Mouse (Mus musculus): ENCODE results near the gene Cyb5r2. TPM values are rescaled to one million over a fixed set of nuclear protein-coding genes. Genes with fewer than 3 reads are reported as not detected.

Gene Cyb5r2
- total RNA-seq, 2 experiments from 2014 or later: not detected

GRCm38 (mm10) chr7:107727538-107727937 is 30.3 kb downstream of the Cyb5r2 start:
- no peak for DNase-seq (ENCODE audit: low spot score in 2 of 2)

- no peak for DNase-seq (ENCODE audit: low spot score in 2 of 2)
Observed at GRCm38 (mm10) chr7:107722536-107722935, 35.3 kb downstream of the Cyb5r2 start.

GRCm38 (mm10) chr7:107720771-107721170 is 37.1 kb downstream of the Cyb5r2 start:
- no peak for DNase-seq (ENCODE audit: low spot score in 2 of 2)

GRCm38 (mm10) chr7:107714067-107714466 is 43.8 kb downstream of the Cyb5r2 start:
- DNase-seq (ENCODE audit: low spot score in 2 of 2): no peak

- DNase-seq (ENCODE audit: low spot score in 2 of 2): no peak
Observed at GRCm38 (mm10) chr7:107712743-107713142, 45.1 kb downstream of the Cyb5r2 start.

- peak; percentile 58 to 67 for DNase-seq (ENCODE audit: low spot score in 2 of 2)
Observed at GRCm38 (mm10) chr7:107708491-107709112, 49.2 kb downstream of the Cyb5r2 start.

- no peak for DNase-seq (ENCODE audit: low spot score in 2 of 2)
Observed at GRCm38 (mm10) chr7:107707650-107708049, 50.2 kb downstream of the Cyb5r2 start.

- DNase-seq (ENCODE audit: low spot score in 2 of 2): no peak
Observed at GRCm38 (mm10) chr7:107705941-107706340, 51.9 kb downstream of the Cyb5r2 start.

- DNase-seq (ENCODE audit: low spot score in 2 of 2): no peak
Observed at GRCm38 (mm10) chr7:107702461-107703380, 55.1 kb downstream of the Cyb5r2 start.

- no peak for DNase-seq (ENCODE audit: low spot score in 2 of 2)
Observed at GRCm38 (mm10) chr7:107700646-107701045, 57.2 kb downstream of the Cyb5r2 start.

- DNase-seq (ENCODE audit: low spot score in 2 of 2): no peak
Observed at GRCm38 (mm10) chr7:107699926-107700325, 57.9 kb downstream of the Cyb5r2 start.

Other genes with a start within 250 kb of the Cyb5r2 start
- 10 to 100 TPM; 10.3 to 10.8 TPM for gene Olfml1, start 190.6 kb downstream of the Cyb5r2 start, total RNA-seq (2021)
- 1 to 10 TPM; 7.1 to 7.6 TPM for gene Ppfibp2, start 162.8 kb downstream of the Cyb5r2 start, total RNA-seq (2021)
- not detected for gene 5330417H12Rik, start 132.9 kb downstream of the Cyb5r2 start, total RNA-seq (2021)
- not detected for gene Ovch2, start 43.2 kb upstream of the Cyb5r2 start, total RNA-seq (2021)
- gene Olfr467, start 54.2 kb upstream of the Cyb5r2 start, total RNA-seq (2021): not detected
- not detected for gene Olfr469, start 67.5 kb upstream of the Cyb5r2 start, total RNA-seq (2021)
- gene Olfr470, start 89.5 kb upstream of the Cyb5r2 start, total RNA-seq (2021): not detected
- not detected for gene Olfr472, start 139.9 kb upstream of the Cyb5r2 start, total RNA-seq (2021)
- not detected for gene Olfr473, start 172.4 kb upstream of the Cyb5r2 start, total RNA-seq (2021)
- not detected for gene Olfr474, start 196.6 kb upstream of the Cyb5r2 start, total RNA-seq (2021)
- gene Olfr476, start 206.8 kb upstream of the Cyb5r2 start, total RNA-seq (2021): not detected
- gene Olfr477, start 228.7 kb upstream of the Cyb5r2 start, total RNA-seq (2021): not detected